Mouse (Mus musculus) intestine, embryonic 14.5 days (tissue): ENCODE data around the gene Ywhae. TPM values are rescaled to one million over a fixed set of nuclear protein-coding genes. Genes with fewer than 3 reads are reported as not detected.

Source experiments
- ATAC-seq: fragments of 200-750 bp; cut with Nextera tagmentation; replicated peaks from 2 replicates; pipeline ENCODE4 v1.8.0; 2017; ENCODE audit warnings: low read depth, moderate number of reproducible peaks, moderate TSS enrichment, moderate library complexity; ENCODE audit not compliant: low FRiP score, low TSS enrichment
- DNase-seq: peaks from one replicate; pipeline ENCODE4 v3.0.0-alpha.2; 2018; ENCODE audit warnings: low spot score
- H3K27ac ChIP-seq: fragments of 300-500 bp; sonication (generic); 2 replicates; pipeline ENCODE4 v1.5.1; 2014; ENCODE audit warnings: low read depth, mild to moderate bottlenecking, control low read depth
- H3K27me3 ChIP-seq: fragments of 300-500 bp; sonication (generic); replicated peaks from 2 replicates; pipeline ENCODE4 v1.6.1; 2014; ENCODE audit warnings: low read length, control low read depth; ENCODE audit not compliant: control insufficient read depth, insufficient read depth
- H3K36me3 ChIP-seq: fragments of 300-500 bp; sonication (generic); 2 replicates; pipeline ENCODE4 v1.6.1; 2014; ENCODE audit warnings: low read length, control low read depth; ENCODE audit not compliant: control insufficient read depth, insufficient read depth
- H3K4me1 ChIP-seq: fragments of 300-500 bp; sonication (generic); replicated peaks from 2 replicates; pipeline ENCODE4 v1.6.1; 2014; ENCODE audit warnings: low read length, control low read depth, mixed read lengths; ENCODE audit not compliant: control insufficient read depth, insufficient read depth
- H3K4me2 ChIP-seq: fragments of 300-500 bp; sonication (generic); 2 replicates; pipeline ENCODE4 v1.6.1; 2014; ENCODE audit warnings: low read length
- H3K4me3 ChIP-seq: fragments of 300-500 bp; sonication (generic); 2 replicates; pipeline ENCODE4 v1.5.1; 2014; ENCODE audit warnings: low read depth, low read length, control low read depth, mixed read lengths
- H3K9ac ChIP-seq: fragments of 300-500 bp; sonication (generic); 2 replicates; pipeline ENCODE4 v1.6.1; 2014; ENCODE audit warnings: mild to moderate bottlenecking, low read length
- H3K9me3 ChIP-seq: fragments of 300-500 bp; sonication (generic); 2 replicates; pipeline ENCODE4 v1.6.1; 2016; ENCODE audit warnings: low read length, control low read depth; ENCODE audit not compliant: control insufficient read depth
- WGBS: fragments of 180-500 bp; shearing (Covaris S2); extraction: QIAGEN DNeasy Blood & Tissue Kit; methylation state at CpG from one replicate; pipeline ENCODE4 v1.1.7; 2014; 5-methylcytosine and 5-hydroxymethylcytosine counted together
- polyA plus RNA-seq: library from polyadenylated mRNA; unstranded; fragments of >200 nt; fragmentation: Nextera tagmentation; extraction: Ambion mirVana; gene quantifications from 2 replicates; pipeline ENCODE4 v1.2.1, GENCODE M21; 2014

Gene Ywhae
- polyA plus RNA-seq, 1 experiment from 2014 or later, result 888 TPM

DNA sequence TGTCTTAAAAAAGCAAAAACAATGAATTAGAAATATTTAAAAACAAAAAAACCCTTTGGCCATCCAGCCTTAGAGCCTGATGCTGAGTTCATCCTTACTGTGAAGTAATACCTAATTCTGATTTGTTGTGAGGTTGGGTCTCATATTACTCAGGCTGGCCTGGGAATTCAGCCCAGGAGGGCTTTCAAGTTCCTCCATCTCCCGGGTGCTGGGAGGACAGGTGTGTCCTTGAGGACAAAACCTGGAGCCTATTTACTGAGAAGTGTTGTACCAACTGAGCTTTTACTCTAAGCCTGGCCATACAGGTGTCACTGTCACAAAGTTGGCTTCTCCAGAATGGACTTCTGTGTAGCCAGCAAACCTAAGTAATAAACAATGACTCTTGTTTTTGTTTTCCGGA is 34.3 kb downstream of the Ywhae start:
- 66% methylated on average over 2 of the region's 2 CpGs for WGBS
- Histone ChIP-seq H3K9me3 (no peaks in the 10 kb centered on the region), H3K4me3 (no peak overlapping the region), H3K4me2 (no peak overlapping the region), H3K36me3 (peaks cover 56% of the 10 kb centered on the region), H3K4me1 (0 out of 2 replicates have a peak, but pooled peaks cover 7% of the 10 kb centered on the region), H3K9ac (no peak overlapping the region), H3K27me3 (no peaks in the 10 kb centered on the region), H3K27ac (no peak overlapping the region)
- no peak for DNase-seq
- no peak for ATAC-seq

DNA sequence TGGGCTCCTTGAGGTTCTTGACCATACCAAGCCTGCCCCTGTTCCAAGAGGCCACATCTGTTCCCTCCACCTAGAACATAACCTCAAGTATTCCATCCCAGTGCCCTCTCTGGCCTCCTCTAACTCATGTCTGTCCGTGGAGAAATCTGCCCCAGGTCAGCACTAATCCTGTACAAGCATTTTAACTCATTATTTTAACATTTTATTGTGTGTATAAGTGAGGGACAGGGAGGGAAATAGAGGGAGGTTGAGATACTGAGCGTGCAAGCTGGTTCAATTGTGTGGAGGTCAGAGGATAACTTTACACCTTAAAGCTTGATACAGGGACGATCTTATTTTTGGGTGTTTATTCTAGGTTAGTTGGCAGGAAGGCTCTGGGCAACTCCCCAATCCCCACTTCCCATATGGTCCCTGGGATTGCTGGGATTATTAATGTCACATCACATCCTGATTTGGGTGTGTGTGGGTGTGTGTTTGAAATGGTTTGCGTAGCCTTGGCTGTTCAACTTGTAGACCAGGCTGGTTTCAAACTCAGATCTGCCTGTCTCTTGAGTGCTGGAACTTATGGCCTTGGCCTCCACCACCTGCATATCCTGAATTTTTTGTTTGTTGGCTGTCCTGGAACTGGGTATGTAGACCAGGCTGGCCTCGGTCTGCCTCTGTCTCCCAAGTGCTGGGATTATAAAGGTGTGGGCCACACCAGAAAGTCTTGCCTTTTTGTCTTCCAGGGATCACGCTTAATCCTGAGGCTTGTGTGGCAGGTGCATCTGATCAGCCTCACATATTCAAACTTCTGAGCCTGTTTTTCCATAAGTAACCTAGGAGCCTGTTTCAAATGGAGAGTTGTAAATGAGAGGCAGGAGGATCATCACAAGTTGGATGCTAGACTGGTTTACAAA is 35.7 kb downstream of the Ywhae start:
- peak overlapping the region; percentile 45 for H3K4me2 ChIP-seq
- peaks cover 43% of the 10 kb centered on the region for H3K36me3 ChIP-seq
- WGBS, result 53% methylated on average over 6 of the region's 6 CpGs
- ATAC-seq, result 0 out of 2 replicates have a peak, but pooled peaks have one; percentile 17
- H3K27me3 ChIP-seq, result no peaks in the 10 kb centered on the region
- peak overlapping the region; percentile 43; the same call in 1 of the 2 replicates for H3K27ac ChIP-seq
- H3K9ac ChIP-seq, result no peak overlapping the region
- H3K4me3 ChIP-seq, result no peak overlapping the region
- no peak for DNase-seq
- H3K4me1 ChIP-seq, result 0 out of 2 replicates have a peak, but pooled peaks cover 7% of the 10 kb centered on the region
- H3K9me3 ChIP-seq, result no peaks in the 10 kb centered on the region

GRCm38 (mm10) chr11:75769206-75769605 is 36.5 kb downstream of the Ywhae start:
- Histone ChIP-seq H3K36me3 (peaks cover 34% of the 10 kb centered on the region), H3K9me3 (no peaks in the 10 kb centered on the region), H3K9ac (no peak overlapping the region), H3K4me3 (peak overlapping the region; percentile 17), H3K4me1 (0 out of 2 replicates have a peak, but pooled peaks cover 7% of the 10 kb centered on the region), H3K27me3 (no peaks in the 10 kb centered on the region), H3K4me2 (peak overlapping the region; percentile 45), H3K27ac (peak overlapping the region; percentile 43; the same call in 1 of the 2 replicates)
- peak; percentile 96 for DNase-seq
- 2% methylated on average over 23 of the region's 23 CpGs for WGBS
- ATAC-seq, result peak; percentile 90

DNA sequence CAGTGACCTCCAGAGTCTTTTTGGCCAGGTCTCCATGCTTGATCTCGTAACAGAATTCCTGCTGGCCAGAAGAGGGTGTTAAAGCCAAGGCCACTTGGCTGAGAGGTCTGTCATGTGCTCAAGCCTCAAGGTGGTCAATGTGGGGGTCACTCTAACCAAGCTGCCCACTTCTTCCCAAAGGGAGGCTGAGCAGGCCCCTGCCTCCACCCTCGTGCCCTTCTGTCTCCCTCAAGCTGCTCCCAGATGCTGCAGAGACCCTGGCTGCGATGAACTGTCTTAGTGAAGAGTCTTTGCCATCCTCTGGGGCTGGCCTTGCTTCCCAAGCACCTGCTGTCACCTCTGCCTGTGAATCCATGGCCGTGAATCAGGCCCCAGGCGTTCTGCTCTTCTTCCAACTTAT is 39.9 kb downstream of the Ywhae start:
- WGBS, result 75% methylated on average over 5 of the region's 5 CpGs
- ATAC-seq, result no peak
- DNase-seq, result no peak
- Histone ChIP-seq H3K9ac (no peak overlapping the region), H3K36me3 (peaks cover 2% of the 10 kb centered on the region; the same call in 1 of the 2 replicates), H3K4me3 (no peak overlapping the region), H3K9me3 (no peaks in the 10 kb centered on the region), H3K4me1 (0 out of 2 replicates have a peak, but pooled peaks cover 7% of the 10 kb centered on the region), H3K27me3 (no peaks in the 10 kb centered on the region), H3K4me2 (no peak overlapping the region), H3K27ac (no peak overlapping the region)

DNA sequence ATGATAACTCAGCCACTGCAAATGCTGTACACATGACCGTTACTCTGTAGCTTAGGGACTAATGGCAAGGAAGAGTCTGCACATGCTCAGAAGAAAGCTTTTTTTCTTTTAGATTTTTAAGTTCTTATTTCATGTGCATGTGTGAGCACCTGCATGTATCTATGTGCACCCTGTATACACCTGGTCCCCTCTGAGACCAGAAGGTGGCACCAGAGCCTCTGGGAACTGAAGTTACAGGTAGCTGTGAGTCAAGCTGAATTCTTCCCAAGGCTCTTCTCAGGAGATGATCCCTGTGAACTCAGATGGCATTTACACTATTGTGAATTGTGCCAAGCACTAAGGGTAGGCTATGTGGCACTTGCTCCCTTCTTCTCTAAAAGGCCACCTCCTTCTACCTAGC is 43.2 kb downstream of the Ywhae start:
- Histone ChIP-seq H3K27ac (no peak overlapping the region), H3K4me3 (no peak overlapping the region), H3K36me3 (no peaks in the 10 kb centered on the region), H3K4me1 (no peaks in the 10 kb centered on the region), H3K4me2 (no peak overlapping the region), H3K27me3 (no peaks in the 10 kb centered on the region), H3K9ac (no peak overlapping the region), H3K9me3 (no peaks in the 10 kb centered on the region)
- ATAC-seq (no peak), DNase-seq (no peak)
- 82% methylated on average over 1 of the region's 1 CpGs for WGBS

GRCm38 (mm10) chr11:75781919-75782318 is 49.2 kb downstream of the Ywhae start:
- no peak overlapping the region for H3K27ac ChIP-seq
- DNase-seq, result peak; percentile 84
- no peaks in the 10 kb centered on the region for H3K9me3 ChIP-seq
- H3K4me1 ChIP-seq, result no peaks in the 10 kb centered on the region
- H3K27me3 ChIP-seq, result no peaks in the 10 kb centered on the region
- no peak overlapping the region for H3K4me2 ChIP-seq
- H3K9ac ChIP-seq, result no peak overlapping the region
- no peak overlapping the region for H3K4me3 ChIP-seq
- 21% methylated on average over 6 of the region's 6 CpGs for WGBS
- peak; percentile 64 for ATAC-seq
- no peaks in the 10 kb centered on the region for H3K36me3 ChIP-seq

DNA sequence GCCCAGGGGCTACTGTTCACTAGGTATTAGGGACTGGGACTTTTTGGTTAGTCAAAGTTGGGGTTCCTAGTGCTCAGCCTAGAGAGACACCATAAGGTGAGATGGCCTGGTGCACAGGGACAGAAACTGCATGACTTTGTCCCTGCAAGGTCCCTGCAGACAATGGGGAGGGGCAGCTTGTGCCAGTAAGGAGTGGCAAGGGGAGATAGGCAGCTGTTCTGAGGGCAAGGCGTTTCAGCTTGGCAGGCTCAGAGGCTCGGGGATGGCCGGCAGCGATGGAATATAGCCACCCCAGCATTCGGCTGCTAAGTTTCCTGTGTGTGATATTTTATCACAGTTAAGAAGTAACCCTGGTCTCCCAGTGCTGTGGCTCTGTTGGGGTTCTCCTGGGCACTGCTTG is 51.1 kb downstream of the Ywhae start:
- DNase-seq (no peak), ATAC-seq (no peak)
- Histone ChIP-seq H3K9ac (no peak overlapping the region), H3K4me3 (no peak overlapping the region), H3K36me3 (no peaks in the 10 kb centered on the region), H3K4me1 (no peaks in the 10 kb centered on the region), H3K4me2 (no peak overlapping the region), H3K27ac (no peak overlapping the region), H3K27me3 (no peaks in the 10 kb centered on the region), H3K9me3 (no peaks in the 10 kb centered on the region)
- 88% methylated on average over 5 of the region's 5 CpGs for whole genome bisulfite sequencing

DNA sequence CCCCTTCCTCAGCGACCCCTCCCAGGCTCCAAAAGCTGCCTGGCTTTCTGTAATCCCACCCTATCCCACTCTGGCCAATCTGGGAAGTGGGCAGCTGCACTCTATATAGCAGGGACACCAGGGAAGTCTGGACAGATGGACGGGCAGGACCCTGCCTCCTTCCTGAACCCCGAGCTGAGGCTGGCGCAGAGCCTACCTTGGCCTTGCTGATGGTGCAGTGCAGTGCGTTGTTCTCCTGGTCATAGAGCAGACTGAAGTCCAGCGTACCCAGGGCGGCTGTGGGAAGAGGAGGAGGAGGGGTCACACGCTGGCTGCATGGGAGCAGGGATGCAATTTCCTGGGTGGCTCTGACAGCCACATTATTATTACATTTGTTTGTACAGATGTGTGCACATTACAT is 53.2 kb downstream of the Ywhae start:
- H3K4me3 ChIP-seq, result no peak overlapping the region
- ATAC-seq, result 0 out of 2 replicates have a peak, but pooled peaks have one; percentile 54

More for the DNA sequence above, 53.2 kb downstream of the Ywhae start:
- Histone ChIP-seq H3K4me2 (no peak overlapping the region), H3K27ac (no peak overlapping the region), H3K4me1 (no peaks in the 10 kb centered on the region), H3K9me3 (no peaks in the 10 kb centered on the region), H3K9ac (no peak overlapping the region), H3K27me3 (no peaks in the 10 kb centered on the region), H3K36me3 (no peaks in the 10 kb centered on the region)
- no peak for DNase-seq
- 66% methylated on average over 8 of the region's 8 CpGs for WGBS
